Mouse (Mus musculus): Measurements from ENCODE around the gene Dnajc22. TPM values are rescaled to one million over a fixed set of nuclear protein-coding genes. Genes with fewer than 3 reads are reported as not detected.
A peak's percentile ranks its signal among the peaks of the same experiment; 100 is the strongest.
"Not testable (repeated sequence)": the region's sequence is repeated elsewhere in the genome, so short reads cannot be mapped to it uniquely, and the experiment has no call there.

Gene Dnajc22
- polyA plus RNA-seq, 1 experiment from 2014 or later, result 0.61 TPM

GRCm38 (mm10) chr15:99065557-99066165 is 27.3 kb upstream of the Dnajc22 start:
- H3K4me3 ChIP-seq (ENCODE audit: low read depth, low read length), result no peak overlapping the region
- H3K4me2 ChIP-seq (ENCODE audit: low read depth, severe bottlenecking), result no peak overlapping the region
- H3K27me3 ChIP-seq (ENCODE audit: control insufficient read depth, insufficient read depth, low read length), result no peaks in the 10 kb centered on the region
- no peaks in the 10 kb centered on the region for H3K9me3 ChIP-seq (ENCODE audit: control insufficient read depth, low read length)
- H3K27ac ChIP-seq (replicated peaks; ENCODE audit: low read depth, low read length), result no peak overlapping the region
- no peak overlapping the region for H3K9ac ChIP-seq (ENCODE audit: low read length)
- DNase-seq (ENCODE audit: low spot score) (no peak), ATAC-seq (ENCODE audit: insufficient number of reproducible peaks, low FRiP score, low TSS enrichment, low read depth) (no peak)
- WGBS, result 79% methylated on average over 12 of the region's 12 CpGs
- H3K4me1 ChIP-seq (ENCODE audit: control insufficient read depth, insufficient read depth, low read length), result no peaks in the 10 kb centered on the region
- no peaks in the 10 kb centered on the region for H3K36me3 ChIP-seq (ENCODE audit: control insufficient read depth, insufficient read depth, low read length)

DNA sequence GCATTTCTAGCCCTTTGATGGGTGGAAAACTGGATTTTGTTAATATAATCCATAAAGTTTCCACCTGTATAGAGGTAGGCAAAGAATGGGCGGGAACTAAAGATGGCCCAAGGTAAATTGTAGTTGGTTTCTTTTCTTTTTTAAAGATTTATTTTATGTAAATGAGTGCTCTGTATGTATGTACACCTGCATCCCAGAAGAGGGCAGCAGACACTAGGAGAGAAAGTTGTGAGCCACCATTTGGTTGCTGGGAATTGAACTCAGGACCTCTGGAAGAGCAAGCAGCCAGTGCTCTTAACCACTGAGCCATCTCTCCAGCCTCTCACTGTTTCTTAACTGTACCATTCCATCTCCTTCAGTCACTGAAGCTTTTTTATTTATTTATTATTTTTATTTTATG is 21.0 kb upstream of the Dnajc22 start:
- 86% methylated on average over 1 of the region's 1 CpGs for WGBS
- H3K4me3 ChIP-seq (ENCODE audit: low read depth, low read length), result no peak overlapping the region
- H3K4me2 ChIP-seq (ENCODE audit: low read depth, severe bottlenecking), result no peak overlapping the region
- no peak overlapping the region for H3K9ac ChIP-seq (ENCODE audit: low read length)
- H3K27me3 ChIP-seq (ENCODE audit: control insufficient read depth, insufficient read depth, low read length), result no peaks in the 10 kb centered on the region
- no peak overlapping the region for H3K27ac ChIP-seq (replicated peaks; ENCODE audit: low read depth, low read length)
- no peaks in the 10 kb centered on the region for H3K9me3 ChIP-seq (ENCODE audit: control insufficient read depth, low read length)
- H3K36me3 ChIP-seq (ENCODE audit: control insufficient read depth, insufficient read depth, low read length), result peaks cover under 1% of the 10 kb centered on the region; the same call in 1 of the 2 replicates
- ATAC-seq (ENCODE audit: insufficient number of reproducible peaks, low FRiP score, low TSS enrichment, low read depth) (no peak), DNase-seq (ENCODE audit: low spot score) (no peak)
- H3K4me1 ChIP-seq (ENCODE audit: control insufficient read depth, insufficient read depth, low read length), result peaks cover 10% of the 10 kb centered on the region

GRCm38 (mm10) chr15:99074019-99074599 is 18.9 kb upstream of the Dnajc22 start, which contains the start of gene Troap:
Troap (plus strand) TSS chr15:99074575.
- Histone ChIP-seq H3K4me1 (ENCODE audit: control insufficient read depth, insufficient read depth, low read length) (peaks cover 10% of the 10 kb centered on the region), H3K9me3 (ENCODE audit: control insufficient read depth, low read length) (no peaks in the 10 kb centered on the region), H3K27me3 (ENCODE audit: control insufficient read depth, insufficient read depth, low read length) (no peaks in the 10 kb centered on the region), H3K9ac (ENCODE audit: low read length) (peak within 1 kb of the TSS; percentile 86), H3K36me3 (ENCODE audit: control insufficient read depth, insufficient read depth, low read length) (peaks cover 12% of the 10 kb centered on the region; the same call in 1 of the 2 replicates), H3K27ac (replicated peaks; ENCODE audit: low read depth, low read length) (peak within 1 kb of the TSS; percentile 84), H3K4me2 (ENCODE audit: low read depth, severe bottlenecking) (peak within 1 kb of the TSS; percentile 90), H3K4me3 (ENCODE audit: low read depth, low read length) (peak within 1 kb of the TSS; percentile 61)
- ATAC-seq (ENCODE audit: insufficient number of reproducible peaks, low FRiP score, low TSS enrichment, low read depth) (peak; percentile 49; the same call in 1 of the 2 replicates), DNase-seq (ENCODE audit: low spot score) (no peak)
- 20% methylated on average over 9 of the region's 9 CpGs for WGBS

- peak overlapping the region; percentile 84 for H3K27ac ChIP-seq (replicated peaks; ENCODE audit: low read depth, low read length)
- H3K9me3 ChIP-seq (ENCODE audit: control insufficient read depth, low read length), result no peaks in the 10 kb centered on the region
- peaks cover 10% of the 10 kb centered on the region for H3K4me1 ChIP-seq (ENCODE audit: control insufficient read depth, insufficient read depth, low read length)
- peaks cover 12% of the 10 kb centered on the region; the same call in 1 of the 2 replicates for H3K36me3 ChIP-seq (ENCODE audit: control insufficient read depth, insufficient read depth, low read length)
- DNase-seq (ENCODE audit: low spot score), result peak; percentile 98
- peak overlapping the region; percentile 86 for H3K9ac ChIP-seq (ENCODE audit: low read length)
- peak overlapping the region; percentile 90 for H3K4me2 ChIP-seq (ENCODE audit: low read depth, severe bottlenecking)
- ATAC-seq (ENCODE audit: insufficient number of reproducible peaks, low FRiP score, low TSS enrichment, low read depth), result peak; percentile 96
- no peaks in the 10 kb centered on the region for H3K27me3 ChIP-seq (ENCODE audit: control insufficient read depth, insufficient read depth, low read length)
- peak overlapping the region; percentile 61 for H3K4me3 ChIP-seq (ENCODE audit: low read depth, low read length)
- under 1% methylated on average over 44 of the region's 44 CpGs for WGBS
Observed at GRCm38 (mm10) chr15:99074600-99075333, 18.2 kb upstream of the Dnajc22 start.

GRCm38 (mm10) chr15:99076011-99076410 is 17.0 kb upstream of the Dnajc22 start:
- Histone ChIP-seq H3K36me3 (ENCODE audit: control insufficient read depth, insufficient read depth, low read length) (peaks cover 12% of the 10 kb centered on the region; the same call in 1 of the 2 replicates), H3K4me2 (ENCODE audit: low read depth, severe bottlenecking) (peak overlapping the region; percentile 73; the same call in 1 of the 2 replicates), H3K4me1 (ENCODE audit: control insufficient read depth, insufficient read depth, low read length) (peaks cover 10% of the 10 kb centered on the region)
- not testable (repeated sequence) for ATAC-seq (ENCODE audit: insufficient number of reproducible peaks, low FRiP score, low TSS enrichment, low read depth); H3K9me3 ChIP-seq (ENCODE audit: control insufficient read depth, low read length); H3K27me3 ChIP-seq (ENCODE audit: control insufficient read depth, insufficient read depth, low read length); H3K27ac ChIP-seq (replicated peaks; ENCODE audit: low read depth, low read length); DNase-seq (ENCODE audit: low spot score); H3K9ac ChIP-seq (ENCODE audit: low read length); H3K4me3 ChIP-seq (ENCODE audit: low read depth, low read length)
- WGBS, result 98% methylated on average over 3 of the region's 3 CpGs

- no peak overlapping the region for H3K4me2 ChIP-seq (ENCODE audit: low read depth, severe bottlenecking)
- DNase-seq (ENCODE audit: low spot score) (no peak), ATAC-seq (ENCODE audit: insufficient number of reproducible peaks, low FRiP score, low TSS enrichment, low read depth) (no peak)
- no peaks in the 10 kb centered on the region for H3K9me3 ChIP-seq (ENCODE audit: control insufficient read depth, low read length)
- no peaks in the 10 kb centered on the region; the same call in 1 of the 2 replicates for H3K27me3 ChIP-seq (ENCODE audit: control insufficient read depth, insufficient read depth, low read length)
- H3K27ac ChIP-seq (replicated peaks; ENCODE audit: low read depth, low read length), result no peak overlapping the region
- 82% methylated on average over 15 of the region's 15 CpGs for WGBS
- H3K4me3 ChIP-seq (ENCODE audit: low read depth, low read length), result no peak overlapping the region
- no peak overlapping the region for H3K9ac ChIP-seq (ENCODE audit: low read length)
- H3K4me1 ChIP-seq (ENCODE audit: control insufficient read depth, insufficient read depth, low read length), result peaks cover 10% of the 10 kb centered on the region
- H3K36me3 ChIP-seq (ENCODE audit: control insufficient read depth, insufficient read depth, low read length), result peaks cover 26% of the 10 kb centered on the region
Observed at GRCm38 (mm10) chr15:99078181-99078910, 14.6 kb upstream of the Dnajc22 start.

DNA sequence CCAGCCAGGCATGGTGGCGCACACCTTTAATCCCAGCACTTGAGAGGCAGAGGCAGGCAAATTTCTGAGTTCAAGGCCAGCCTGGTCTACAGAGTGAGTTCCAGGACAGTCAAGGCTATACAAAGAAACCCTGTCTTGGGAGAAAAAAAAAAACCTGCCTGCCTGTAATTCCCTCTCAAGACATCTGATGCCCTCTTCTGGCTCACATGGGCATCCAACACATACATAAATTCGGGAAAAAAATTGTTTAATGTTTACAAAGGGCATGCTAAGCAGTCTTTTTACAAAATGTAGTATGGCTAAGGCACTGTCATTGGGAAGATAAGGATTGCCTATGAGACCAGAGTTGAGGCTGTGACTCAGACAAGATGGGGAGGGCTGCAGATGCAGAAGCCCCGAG is 13.2 kb upstream of the Dnajc22 start:
- WGBS, result 91% methylated on average over 3 of the region's 3 CpGs

GRCm38 (mm10) chr15:99082322-99082721 is 10.6 kb upstream of the Dnajc22 start:
- Histone ChIP-seq H3K27ac (replicated peaks; ENCODE audit: low read depth, low read length) (no peak overlapping the region), H3K9ac (ENCODE audit: low read length) (no peak overlapping the region), H3K4me2 (ENCODE audit: low read depth, severe bottlenecking) (no peak overlapping the region), H3K27me3 (ENCODE audit: control insufficient read depth, insufficient read depth, low read length) (peaks cover 32% of the 10 kb centered on the region), H3K4me3 (ENCODE audit: low read depth, low read length) (no peak overlapping the region), H3K9me3 (ENCODE audit: control insufficient read depth, low read length) (no peaks in the 10 kb centered on the region), H3K4me1 (ENCODE audit: control insufficient read depth, insufficient read depth, low read length) (peaks cover 4% of the 10 kb centered on the region; the same call in 1 of the 2 replicates), H3K36me3 (ENCODE audit: control insufficient read depth, insufficient read depth, low read length) (peaks cover 24% of the 10 kb centered on the region)
- WGBS, result 95% methylated on average over 12 of the region's 12 CpGs
- no peak for ATAC-seq (ENCODE audit: insufficient number of reproducible peaks, low FRiP score, low TSS enrichment, low read depth)
- DNase-seq (ENCODE audit: low spot score), result no peak

More for the DNA sequence above, 13.2 kb upstream of the Dnajc22 start:
- peaks cover 11% of the 10 kb centered on the region for H3K4me1 ChIP-seq (ENCODE audit: control insufficient read depth, insufficient read depth, low read length)
- H3K27ac ChIP-seq (replicated peaks; ENCODE audit: low read depth, low read length), result no peak overlapping the region
- DNase-seq (ENCODE audit: low spot score), result no peak
- no peak overlapping the region for H3K4me3 ChIP-seq (ENCODE audit: low read depth, low read length)
- no peak for ATAC-seq (ENCODE audit: insufficient number of reproducible peaks, low FRiP score, low TSS enrichment, low read depth)
- H3K9ac ChIP-seq (ENCODE audit: low read length), result no peak overlapping the region
- no peak overlapping the region for H3K4me2 ChIP-seq (ENCODE audit: low read depth, severe bottlenecking)
- peaks cover 27% of the 10 kb centered on the region for H3K36me3 ChIP-seq (ENCODE audit: control insufficient read depth, insufficient read depth, low read length)
- no peaks in the 10 kb centered on the region for H3K9me3 ChIP-seq (ENCODE audit: control insufficient read depth, low read length)
- H3K27me3 ChIP-seq (ENCODE audit: control insufficient read depth, insufficient read depth, low read length), result peaks cover 10% of the 10 kb centered on the region
